9 mouse cellular contexts compared by ENCODE assay signal in the genomic region with DNA sequence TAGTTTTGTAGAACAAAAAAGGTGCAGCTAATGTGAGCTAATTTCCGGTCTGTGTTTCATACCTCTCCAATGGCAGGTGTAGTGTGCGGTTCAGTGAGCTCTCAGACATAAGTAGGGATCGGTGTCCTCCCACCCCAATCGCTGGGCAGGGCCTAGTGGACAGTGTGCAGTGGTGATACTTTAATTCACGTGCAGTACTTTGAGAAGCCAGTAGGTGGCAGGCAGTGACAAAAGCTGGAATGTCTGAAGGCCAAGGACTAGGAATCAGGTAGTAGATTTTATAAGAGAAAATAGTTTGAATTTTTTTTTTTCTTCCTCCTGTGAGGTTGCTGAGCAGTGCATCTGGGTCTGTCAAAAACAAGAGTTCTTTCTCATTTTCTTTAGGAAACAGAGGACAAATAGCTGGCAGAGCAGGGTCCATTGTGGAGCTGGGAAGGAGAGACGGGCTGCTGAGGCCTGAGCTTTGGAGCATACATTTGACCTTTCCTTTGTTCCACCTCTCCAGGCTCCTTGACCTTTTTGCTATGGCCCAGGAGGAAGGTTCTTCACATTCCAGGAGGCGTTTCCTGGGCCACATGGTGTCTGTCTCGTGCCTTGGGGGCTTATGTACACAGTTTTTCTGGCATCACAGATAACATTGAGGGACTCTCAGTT. TPM values are rescaled to one million over a fixed set of nuclear protein-coding genes. Genes with fewer than 3 reads are reported as not detected.
A peak's percentile ranks its signal among the peaks of the same experiment; 100 is the strongest.
DNase-seq lines count a peak whose midpoint lies in the region; ATAC-seq and TF ChIP-seq lines count a peak whose summit lies in the region.
"Had no signal": no experiment of that assay in that cellular context is flagged by ENCODE, and none has a peak within 500 bp of the region (broad histone marks: within the 10 kb centered on the region; RNA-seq: fewer than 3 reads in every experiment).

No protein-coding gene starts in this region.

- DNase-seq in A20 (ENCODE audit: low read depth, low spot score), result peak; percentile 69
- DNase-seq in adrenal gland, adult 2 months, result peak; percentile 69
- peak; percentile 88 for DNase-seq in embryo, embryonic 9.5 days (ENCODE audit: extremely low spot score)
- peak; percentile 93 for DNase-seq in heart, adult 11 months
- DNase-seq in kidney, adult 11 months, result peak; percentile 61
- peak; percentile 39 to 65 for DNase-seq in left cerebral cortex, postnatal 36 days (ENCODE audit: low spot score in 2 of 2)
- peak; percentile 99 for DNase-seq in midbrain, embryonic 11.5 days (ENCODE audit: low spot score, missing footprints)
- peak; percentile 38 to 49 for DNase-seq in spleen, adult 2 months (ENCODE audit: low read depth in 1 of 2, low spot score in 2 of 2)

- H3K9me3 ChIP-seq in midbrain, embryonic 11.5 days (ENCODE audit: control insufficient read depth, low read length), result no peaks in the 10 kb centered on the region

- H3K27ac ChIP-seq in midbrain, embryonic 11.5 days (ENCODE audit: low read depth, low read length), result no peak overlapping the region
- no peak overlapping the region for H3K27ac ChIP-seq in spleen, adult 2 months (ENCODE audit: insufficient read depth, low read length)

- no peak for TF ChIP-seq POLR2A in spleen, adult 2 months (IDR thresholded peaks at IDR 0.05; ENCODE audit: low read depth, low read length)

- peak; percentile 77; the same call in 1 of the 2 replicates for TF ChIP-seq CTCF in spleen, adult 2 months (IDR thresholded peaks at IDR 0.05; ENCODE audit: extremely low read depth, insufficient read depth, insufficient read length, insufficient replicate concordance)

- intact Hi-C loops in left cerebral cortex, postnatal 36 days (cut with DNase I), result loop anchor here (2.0 to 5.0 kb wide), 3 partner anchors 46 to 121 kb away; no protein-coding TSS in a partner anchor

- no peak overlapping the region for H3K4me3 ChIP-seq in midbrain, embryonic 11.5 days (ENCODE audit: low read depth, low read length)
- H3K4me3 ChIP-seq in spleen, adult 2 months (ENCODE audit: extremely low read depth, insufficient read depth, insufficient read length), result no peak overlapping the region

- H3K36me3 ChIP-seq in midbrain, embryonic 11.5 days (ENCODE audit: control insufficient read depth, insufficient read depth, low read length), result no peaks in the 10 kb centered on the region
- H3K36me3 ChIP-seq in spleen, adult 2 months (ENCODE audit: control insufficient read depth, insufficient read depth, low read length), result no peaks in the 10 kb centered on the region

- H3K4me2 ChIP-seq in midbrain, embryonic 11.5 days, result no peak overlapping the region

- WGBS in midbrain, embryonic 11.5 days, result 7% methylated on average over 8 of the region's 8 CpGs
- 45% methylated on average over 8 of the region's 8 CpGs for WGBS in spleen, adult 2 months

- no peaks in the 10 kb centered on the region for H3K27me3 ChIP-seq in midbrain, embryonic 11.5 days (ENCODE audit: control insufficient read depth, insufficient read depth, low read length)
- H3K27me3 ChIP-seq in spleen, adult 2 months (ENCODE audit: control insufficient read depth, insufficient read depth, low read length), result no peaks in the 10 kb centered on the region

- ATAC-seq in midbrain, embryonic 11.5 days (ENCODE audit: low FRiP score), result peak; percentile 86

- peak overlapping the region; percentile 24; the same call in 1 of the 2 replicates for H3K9ac ChIP-seq in midbrain, embryonic 11.5 days (ENCODE audit: low read length)

- peaks cover 25% of the 10 kb centered on the region for H3K4me1 ChIP-seq in midbrain, embryonic 11.5 days (ENCODE audit: control insufficient read depth, insufficient read depth, low read length)
- H3K4me1 ChIP-seq in spleen, adult 2 months (ENCODE audit: control insufficient read depth, insufficient read depth, insufficient read length), result peaks cover 18% of the 10 kb centered on the region

RNA-seq across cellular contexts. Expression of gene 5330417H12Rik, which starts 36.4 kb away (rescaled TPM):
- not detected for total RNA-seq in adrenal gland, adult 2 months (2021)
- not detected in 2 replicates for polyA plus RNA-seq in adrenal gland, adult 2 months (2012; rRNA removed)
- total RNA-seq in left cerebral cortex, postnatal 36 days (2021), result not detected
- not detected in 2 replicates for polyA plus RNA-seq in midbrain, embryonic 11.5 days (2014; fragmentation: Nextera tagmentation; extraction: Ambion mirVana)
- not detected in 2 replicates for polyA plus RNA-seq in spleen, adult 2 months (2012; rRNA removed)
- total RNA-seq: adrenal gland, postnatal 4 days had no signal

Comparison
In these comparisons a context has a peak if more than half of its experiments do, and no peak if none do; other contexts are left out.
1. DNase-seq: peak in every context shown above with its lines; median percentile 99 in midbrain, embryonic 11.5 days; 93 in heart, adult 11 months; 88 in embryo, embryonic 9.5 days; 69 in A20; 69 in adrenal gland, adult 2 months; 61 in kidney, adult 11 months; 52 in left cerebral cortex, postnatal 36 days; 44 in spleen, adult 2 months.